Mouse (Mus musculus) olfactory bulb, adult 2 months (tissue): Measurements from ENCODE around the gene Mast4.

Source experiments
- CTCF ChIP-seq: fragments of 200-500 bp; IDR thresholded peaks from 2 replicates; pipeline ENCODE4 v1.5.1; 2012; ENCODE audit warnings: low read depth, mild to moderate bottlenecking, low read length, moderate library complexity; ENCODE audit not compliant: insufficient read depth
- POLR2A ChIP-seq: fragments of 200-500 bp; IDR thresholded peaks from 2 replicates; pipeline ENCODE4 v1.6.1; 2012; ENCODE audit warnings: mild to moderate bottlenecking, low read depth, low read length, moderate library complexity; ENCODE audit not compliant: insufficient read depth

DNA sequence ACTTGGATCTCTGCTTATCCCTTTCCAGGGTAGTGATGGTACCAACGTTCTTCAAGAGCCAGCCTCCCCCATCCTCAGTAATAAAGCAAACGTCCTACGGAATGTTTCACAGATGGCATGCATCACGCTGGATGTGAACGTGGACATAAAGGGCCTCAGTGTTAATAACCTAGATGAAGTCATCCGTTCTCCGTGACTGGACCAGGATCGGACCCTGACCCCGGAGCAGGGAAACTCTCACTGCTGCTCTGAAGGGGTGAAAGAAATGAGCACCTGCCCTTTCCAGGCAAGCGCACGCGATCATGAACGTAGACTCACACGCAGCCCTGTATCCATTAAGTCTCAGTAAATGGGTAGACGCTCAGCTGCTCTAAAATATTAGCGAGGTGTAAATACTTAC lies 6.0 kb downstream of the Mast4 start:
- TF ChIP-seq POLR2A = no peak
- no peak for TF ChIP-seq CTCF
